Mouse (Mus musculus) small intestine, adult 2 months (tissue): Measurements from ENCODE around the gene Nol3.

Experiments used
- CTCF ChIP-seq: fragments of 200-500 bp; IDR thresholded peaks from 2 replicates; pipeline ENCODE4 v1.5.1; 2012; ENCODE audit warnings: low read depth, mild to moderate bottlenecking, control low read depth, inconsistent platforms, low read length, moderate library complexity, mixed read lengths; ENCODE audit not compliant: insufficient replicate concordance, insufficient read length; ENCODE audit errors: extremely low read depth
- POLR2A ChIP-seq: fragments of 200-500 bp; IDR thresholded peaks from 2 replicates; pipeline ENCODE4 v1.6.1; 2012; ENCODE audit warnings: low read depth, mild to moderate bottlenecking, control low read depth, inconsistent platforms, low read length, moderate library complexity

- TF ChIP-seq POLR2A (no peak), CTCF (no peak)
Measured at GRCm38 (mm10) chr8:105252680-105253537, 23.0 kb upstream of the Nol3 start.
